Mouse (Mus musculus): Measurements from ENCODE around the gene Samd8.

Gene Samd8

DNA sequence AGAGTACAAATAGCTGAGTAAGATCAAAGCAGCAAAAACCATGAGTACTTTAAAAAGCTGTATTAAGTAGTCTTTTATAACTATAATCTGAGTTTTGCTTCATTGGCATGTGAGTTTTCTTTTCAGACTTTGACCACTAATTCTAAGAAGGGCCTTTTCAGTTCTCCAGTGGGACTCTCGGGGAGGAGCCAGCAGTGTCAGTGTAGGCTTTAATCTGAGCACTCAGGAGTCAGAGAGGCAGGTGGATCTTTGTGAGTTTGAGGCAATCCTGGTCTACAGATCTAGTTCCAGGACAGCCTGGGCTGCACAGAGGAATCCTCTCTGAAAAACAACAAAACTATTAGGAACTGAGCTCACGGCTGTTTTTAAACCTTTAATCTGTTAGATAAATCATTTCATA, 23.6 kb downstream of the Samd8 start:
- in situ Hi-C loops (cut with MboI; ENCODE audit: low pct_unique_long_range_greater_than_20kb in 1 of 2, low sequenced_read_pairs in 2 of 2, unreplicated experiment in 1 of 2): no loop called here

- in situ Hi-C loops (cut with MboI; ENCODE audit: low pct_unique_long_range_greater_than_20kb in 1 of 2, low sequenced_read_pairs in 2 of 2, unreplicated experiment in 1 of 2): no loop called here
These were observed 25.9 kb downstream of the Samd8 start for GRCm38 (mm10) chr14:21776201-21776600.

GRCm38 (mm10) chr14:21786500-21786899, 36.2 kb downstream of the Samd8 start:
- in situ Hi-C loops (cut with MboI; ENCODE audit: low pct_unique_long_range_greater_than_20kb in 1 of 2, low sequenced_read_pairs in 2 of 2, unreplicated experiment in 1 of 2): no loop called here

GRCm38 (mm10) chr14:21787374-21787773, 37.0 kb downstream of the Samd8 start:
- in situ Hi-C loops (cut with MboI; ENCODE audit: low pct_unique_long_range_greater_than_20kb in 1 of 2, low sequenced_read_pairs in 2 of 2, unreplicated experiment in 1 of 2): no loop called here

DNA sequence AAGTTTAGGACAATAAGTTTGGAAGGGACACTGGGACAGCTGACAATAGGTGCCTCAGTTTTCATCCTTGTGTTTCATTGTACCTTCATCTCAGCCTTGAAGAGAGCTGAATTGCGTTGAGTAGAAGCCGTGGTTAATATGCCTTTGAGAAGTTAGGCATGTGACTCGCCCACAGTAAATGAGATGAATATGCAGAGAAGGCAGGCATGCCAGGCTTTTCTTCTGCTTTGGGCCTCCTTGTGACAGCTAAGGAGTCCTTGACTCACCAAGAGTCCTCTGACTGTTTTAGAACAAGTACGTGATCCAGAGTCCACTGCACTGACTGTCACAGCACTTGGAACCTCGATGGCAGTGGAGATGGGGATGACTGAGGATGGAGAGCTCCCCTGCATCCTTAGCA, 37.8 kb downstream of the Samd8 start:
- in situ Hi-C loops (cut with MboI; ENCODE audit: low pct_unique_long_range_greater_than_20kb in 1 of 2, low sequenced_read_pairs in 2 of 2, unreplicated experiment in 1 of 2): no loop called here

GRCm38 (mm10) chr14:21790585-21791251, 40.4 kb downstream of the Samd8 start:
- in situ Hi-C loops (cut with MboI; ENCODE audit: low pct_unique_long_range_greater_than_20kb in 1 of 2, low sequenced_read_pairs in 2 of 2, unreplicated experiment in 1 of 2): no loop called here

DNA sequence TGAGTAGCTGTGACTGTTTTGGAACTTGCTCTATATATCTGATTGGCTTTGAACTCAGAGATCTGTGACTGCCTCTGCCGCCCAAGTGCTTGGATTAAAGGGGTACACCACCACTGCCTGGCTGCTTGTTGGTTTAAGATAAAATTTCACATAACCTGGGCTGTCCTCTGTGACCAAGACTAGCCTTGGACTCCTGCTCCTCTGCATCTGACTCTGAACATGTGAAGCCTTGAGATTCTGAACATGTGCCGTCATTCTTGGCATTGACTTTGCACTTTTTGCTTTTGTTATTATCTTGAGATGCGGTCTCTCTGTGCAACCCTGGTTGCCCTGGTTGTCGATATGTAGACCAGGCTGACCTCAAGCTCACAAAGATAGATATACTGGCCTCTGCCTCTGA, 41.4 kb downstream of the Samd8 start:
- in situ Hi-C loops (cut with MboI; ENCODE audit: low pct_unique_long_range_greater_than_20kb in 1 of 2, low sequenced_read_pairs in 2 of 2, unreplicated experiment in 1 of 2): no loop called here

GRCm38 (mm10) chr14:21792250-21792649, 41.9 kb downstream of the Samd8 start:
- in situ Hi-C loops (cut with MboI; ENCODE audit: low pct_unique_long_range_greater_than_20kb in 1 of 2, low sequenced_read_pairs in 2 of 2, unreplicated experiment in 1 of 2): no loop called here

DNA sequence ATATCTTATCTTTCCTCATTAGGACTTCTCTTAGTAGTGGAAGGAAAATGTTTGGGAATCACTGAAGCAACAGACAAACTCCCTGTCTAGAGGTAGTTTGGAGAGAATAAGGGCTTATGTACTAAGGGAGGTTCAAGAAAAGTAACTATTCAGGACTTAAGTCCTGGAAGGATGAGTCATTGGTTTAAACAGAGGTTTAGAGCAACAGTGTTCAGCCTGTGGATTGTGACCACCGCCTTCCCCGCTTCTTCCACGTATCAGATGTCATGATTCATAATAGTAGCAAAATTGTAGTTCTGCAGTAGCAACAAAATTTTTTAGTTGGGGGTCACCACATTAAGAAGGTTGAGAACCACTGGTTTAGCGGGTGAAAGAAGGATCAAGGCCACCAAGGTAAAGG, 50.3 kb downstream of the Samd8 start:
- in situ Hi-C loops (cut with MboI; ENCODE audit: low pct_unique_long_range_greater_than_20kb in 1 of 2, low sequenced_read_pairs in 2 of 2, unreplicated experiment in 1 of 2): no loop called here

DNA sequence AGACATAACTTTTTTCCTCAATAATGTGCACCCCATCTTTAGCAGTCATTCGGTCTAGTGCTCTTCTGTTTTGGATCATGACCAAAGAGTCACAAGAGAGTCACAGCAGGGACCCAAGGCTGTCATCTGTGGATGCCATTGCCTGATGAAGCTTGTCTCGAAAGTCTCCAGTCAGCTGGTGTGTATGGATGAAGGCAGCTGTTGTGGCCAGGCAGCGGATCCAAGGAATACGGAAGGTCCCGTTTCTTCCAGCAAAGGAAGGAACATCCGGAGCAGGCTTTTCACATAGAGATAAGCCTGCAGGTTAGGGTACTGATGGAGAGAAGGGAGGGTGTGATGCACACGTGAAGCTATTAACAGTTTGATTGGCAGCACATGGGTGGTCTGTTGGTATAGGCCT, 51.3 kb downstream of the Samd8 start:
- in situ Hi-C loops (cut with MboI; ENCODE audit: low pct_unique_long_range_greater_than_20kb in 1 of 2, low sequenced_read_pairs in 2 of 2, unreplicated experiment in 1 of 2): no loop called here

DNA sequence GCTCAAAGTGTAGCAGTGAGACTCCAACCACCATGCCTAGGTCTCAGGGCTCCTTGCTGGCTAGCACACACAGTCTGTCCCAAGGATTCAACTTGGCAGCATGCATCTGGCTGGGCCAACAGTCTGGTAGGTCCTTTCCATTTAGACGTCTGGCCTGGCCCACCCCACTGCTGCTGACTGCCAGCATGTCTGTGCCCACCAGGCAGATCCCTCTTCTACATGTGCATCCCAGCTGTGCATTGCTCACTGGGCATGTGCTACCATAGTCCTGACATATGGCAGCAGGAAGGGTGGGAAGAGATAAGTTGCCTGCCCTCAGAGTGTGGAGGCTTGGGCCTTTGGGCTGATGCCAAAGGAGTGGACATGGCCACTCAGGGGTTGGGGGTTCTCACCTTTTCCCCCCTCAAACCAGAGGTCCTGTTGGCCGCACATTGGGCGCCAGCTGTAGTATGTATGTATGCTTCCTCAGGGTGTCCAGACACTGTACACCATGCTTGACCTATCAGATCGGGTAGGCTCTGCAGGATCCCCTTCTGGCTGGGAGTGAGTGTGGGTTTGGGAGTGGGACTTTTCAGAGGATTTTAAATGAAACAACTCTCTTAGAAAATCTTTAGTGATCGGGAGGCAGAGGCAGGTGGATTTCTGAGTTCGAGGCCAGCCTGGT, 52.3 kb downstream of the Samd8 start:
- in situ Hi-C loops (cut with MboI; ENCODE audit: low pct_unique_long_range_greater_than_20kb in 1 of 2, low sequenced_read_pairs in 2 of 2, unreplicated experiment in 1 of 2): no loop called here

- in situ Hi-C loops (cut with MboI; ENCODE audit: low pct_unique_long_range_greater_than_20kb in 1 of 2, low sequenced_read_pairs in 2 of 2, unreplicated experiment in 1 of 2): no loop called here
These were observed 55.9 kb downstream of the Samd8 start for GRCm38 (mm10) chr14:21806203-21806602.

DNA sequence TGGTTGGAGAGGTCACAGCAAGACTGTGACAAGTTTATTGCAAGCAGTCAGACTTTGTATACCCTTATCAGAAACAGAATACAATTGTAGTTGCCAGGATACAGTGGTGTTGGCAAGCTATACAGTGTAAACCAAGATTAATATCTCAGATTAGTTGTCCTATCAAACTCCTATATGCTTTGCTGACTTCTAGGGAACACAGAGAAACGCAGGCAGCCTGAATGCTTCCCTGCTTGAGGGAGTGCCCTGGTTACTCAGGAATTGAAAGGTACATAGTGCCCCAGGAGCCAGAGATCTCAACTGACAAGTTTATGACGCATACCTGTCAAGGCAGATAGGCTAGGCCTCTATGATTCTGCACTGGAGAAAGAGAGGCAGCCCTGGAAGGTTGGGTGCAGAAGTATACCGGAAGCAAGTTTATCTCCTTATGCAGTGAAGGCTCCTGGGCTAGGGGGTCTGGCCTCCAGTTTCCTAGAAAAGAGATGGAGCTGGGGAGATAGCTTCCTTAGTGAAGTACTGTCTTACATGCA, 56.4 kb downstream of the Samd8 start:
- in situ Hi-C loops (cut with MboI; ENCODE audit: low pct_unique_long_range_greater_than_20kb in 1 of 2, low sequenced_read_pairs in 2 of 2, unreplicated experiment in 1 of 2): no loop called here

DNA sequence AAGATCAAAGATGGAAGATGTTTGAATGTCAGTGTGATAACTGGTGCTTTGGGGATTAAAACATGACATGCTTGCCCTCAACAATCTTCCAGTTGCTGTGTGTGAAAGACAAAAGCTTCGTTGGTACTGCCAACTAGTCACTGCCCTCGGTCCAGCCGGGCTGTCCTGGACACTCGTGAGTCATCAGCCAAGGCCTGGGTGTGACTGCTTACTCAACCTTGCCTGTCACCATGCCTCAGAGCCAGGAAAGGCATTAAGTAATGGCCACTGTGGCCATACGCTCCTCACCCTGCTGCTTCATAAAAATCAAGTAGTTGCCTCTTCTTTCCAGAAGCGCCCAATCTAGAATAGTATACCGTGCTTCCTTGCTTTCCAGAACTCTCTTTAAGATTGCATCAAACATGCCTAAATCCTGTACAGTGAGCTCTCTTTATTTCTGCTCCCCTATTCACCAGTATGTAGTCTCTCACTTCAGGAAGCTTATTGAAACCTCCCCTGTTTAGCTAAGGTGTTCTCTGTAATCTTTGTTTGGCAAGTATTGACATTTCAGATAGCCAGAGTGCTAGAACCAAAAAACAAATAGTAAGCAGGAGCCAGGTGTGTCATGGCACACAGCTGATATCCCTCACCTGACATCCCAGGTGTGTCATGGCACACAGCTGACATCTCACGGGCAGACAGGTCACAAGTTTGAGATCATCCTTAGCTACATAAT, 58.0 kb downstream of the Samd8 start:
- in situ Hi-C loops (cut with MboI; ENCODE audit: low pct_unique_long_range_greater_than_20kb in 1 of 2, low sequenced_read_pairs in 2 of 2, unreplicated experiment in 1 of 2): no loop called here

- in situ Hi-C loops (cut with MboI; ENCODE audit: low pct_unique_long_range_greater_than_20kb in 1 of 2, low sequenced_read_pairs in 2 of 2, unreplicated experiment in 1 of 2): no loop called here
These were observed 59.1 kb downstream of the Samd8 start for GRCm38 (mm10) chr14:21809418-21809817.

DNA sequence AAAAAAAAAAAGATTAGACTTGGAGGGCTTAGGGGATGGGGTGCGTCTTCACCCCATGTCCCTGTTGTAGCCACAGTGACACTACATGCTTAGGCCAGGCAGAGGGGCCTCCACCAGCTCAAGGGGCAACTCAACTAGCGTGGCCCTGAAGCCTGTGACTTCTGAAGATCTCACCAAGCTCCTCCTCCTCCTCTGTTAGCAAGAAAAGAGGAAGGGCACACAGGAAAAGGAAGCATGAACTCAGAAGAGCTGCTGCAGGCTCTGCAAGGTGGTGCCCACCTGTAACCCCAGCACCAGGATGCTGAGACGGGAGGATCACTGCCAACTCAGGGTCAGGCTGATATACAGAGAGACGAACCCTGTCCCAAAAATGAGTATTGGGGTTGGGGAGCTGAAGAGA, 61.0 kb downstream of the Samd8 start:
- in situ Hi-C loops (cut with MboI; ENCODE audit: low pct_unique_long_range_greater_than_20kb in 1 of 2, low sequenced_read_pairs in 2 of 2, unreplicated experiment in 1 of 2): no loop called here

GRCm38 (mm10) chr14:21811744-21812393, 61.5 kb downstream of the Samd8 start:
- in situ Hi-C loops (cut with MboI; ENCODE audit: low pct_unique_long_range_greater_than_20kb in 1 of 2, low sequenced_read_pairs in 2 of 2, unreplicated experiment in 1 of 2): no loop called here

DNA sequence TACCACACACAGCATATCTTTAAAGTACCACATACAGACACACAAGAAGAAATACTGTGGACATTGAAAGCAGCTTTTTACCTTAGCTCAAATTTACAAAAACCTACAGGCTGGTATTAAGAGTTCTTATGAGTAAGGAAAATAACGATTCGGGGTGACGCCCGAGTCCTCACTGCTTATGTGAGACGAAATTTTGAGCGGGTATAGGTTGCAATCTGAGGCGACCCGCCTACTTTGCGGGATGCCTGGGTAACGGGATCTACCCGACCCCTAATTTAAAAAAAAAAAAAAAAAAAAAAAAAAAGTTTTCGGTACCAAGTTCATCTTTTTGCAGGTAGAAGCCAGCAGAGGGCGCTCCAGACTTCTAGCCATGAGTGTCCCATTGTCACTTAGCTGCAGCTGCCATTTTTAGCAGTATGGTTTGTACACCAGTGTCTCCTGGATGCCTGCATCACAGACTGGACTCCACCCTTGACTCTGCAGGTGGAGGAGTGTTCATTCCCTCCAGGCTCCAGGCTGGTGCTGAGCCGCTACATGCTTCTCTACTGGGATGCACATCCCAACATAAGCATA, 62.3 kb downstream of the Samd8 start:
- in situ Hi-C loops (cut with MboI; ENCODE audit: low pct_unique_long_range_greater_than_20kb in 1 of 2, low sequenced_read_pairs in 2 of 2, unreplicated experiment in 1 of 2): no loop called here

GRCm38 (mm10) chr14:21813216-21813615, 62.9 kb downstream of the Samd8 start:
- in situ Hi-C loops (cut with MboI; ENCODE audit: low pct_unique_long_range_greater_than_20kb in 1 of 2, low sequenced_read_pairs in 2 of 2, unreplicated experiment in 1 of 2): no loop called here

Measured in mouse embryonic stem cell (cell line).